Mouse (Mus musculus) megakaryocyte, embryonic 14.5 days (primary cell): Measurements from ENCODE around the gene Cfap97.

Experiments
- FLI1 ChIP-seq: IDR thresholded peaks from 2 replicates; pipeline ENCODE4 v1.6.1; 2012; ENCODE audit warnings: low read length, inconsistent platforms, mixed read lengths
- GATA1 ChIP-seq: IDR thresholded peaks from 3 replicates; pipeline ENCODE4 v1.6.1; 2012; ENCODE audit warnings: mixed read lengths, low read length, inconsistent platforms, borderline replicate concordance

GRCm38 (mm10) chr8:46149306-46149705 lies 2.3 kb upstream of the Cfap97 start:
- TF ChIP-seq GATA1 (no peak), FLI1 (no peak)
